Mouse (Mus musculus) kidney, adult 2 months (tissue): ENCODE results near the gene Tbx2.

Source experiments
- CTCF ChIP-seq: fragments of 200-500 bp; conservative IDR thresholded peaks from 2 replicates; pipeline ENCODE4 v1.5.1; 2011; ENCODE audit warnings: low read depth, mild to moderate bottlenecking, control low read depth, low read length, moderate library complexity, mixed read lengths; ENCODE audit not compliant: insufficient read depth, insufficient read length
- POLR2A ChIP-seq: fragments of 200-500 bp; IDR thresholded peaks from one replicate; pipeline ENCODE4 v1.6.1; 2011; ENCODE audit warnings: low read depth, low read length, control low read depth

DNA sequence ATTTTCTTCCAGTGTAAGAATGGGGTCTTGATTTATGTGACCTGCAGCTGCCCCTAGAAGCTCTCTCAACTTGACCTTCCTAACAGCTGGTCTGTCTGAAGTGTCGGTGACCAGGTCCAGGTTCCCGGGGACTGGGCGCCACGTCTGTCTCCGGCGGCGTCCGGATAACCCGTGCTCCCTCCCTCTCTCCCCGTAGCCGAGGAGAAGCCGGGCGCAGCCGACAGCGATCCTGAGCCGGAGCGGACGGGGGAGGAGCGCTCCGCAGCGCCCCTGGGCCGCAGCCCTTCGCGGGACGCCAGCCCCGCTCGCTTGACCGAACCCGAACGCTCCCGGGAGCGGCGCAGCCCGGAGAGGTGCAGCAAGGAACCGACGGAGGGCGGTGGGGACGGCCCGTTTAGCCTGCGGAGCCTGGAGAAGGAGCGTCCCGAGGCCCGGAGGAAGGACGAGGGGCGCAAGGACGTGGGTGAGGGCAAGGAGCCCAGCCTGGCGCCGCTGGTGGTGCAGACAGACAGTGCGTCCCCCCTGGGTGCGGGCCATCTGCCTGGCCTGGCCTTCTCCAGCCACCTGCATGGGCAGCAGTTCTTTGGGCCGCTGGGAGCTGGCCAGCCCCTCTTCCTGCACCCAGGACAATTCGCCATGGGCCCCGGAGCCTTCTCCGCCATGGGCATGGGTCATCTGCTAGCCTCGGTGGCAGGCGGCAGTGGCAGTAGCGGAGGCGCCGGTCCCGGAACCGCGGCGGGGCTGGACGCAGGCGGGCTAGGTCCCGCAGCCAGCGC is 5.5 kb downstream of the Tbx2 start:
- TF ChIP-seq POLR2A: no peak
- no peak for TF ChIP-seq CTCF
